Mouse (Mus musculus) lung, adult 2 months (tissue): Measurements from ENCODE around the gene Med19.

ENCODE experiments used
- CTCF ChIP-seq: fragments of 200-500 bp; IDR thresholded peaks from 2 replicates; pipeline ENCODE4 v1.5.1; 2011; ENCODE audit warnings: mild to moderate bottlenecking, low read length, control low read depth; ENCODE audit not compliant: insufficient read depth
- POLR2A ChIP-seq: fragments of 200-500 bp; IDR thresholded peaks from 2 replicates; pipeline ENCODE4 v1.6.1; 2011; ENCODE audit warnings: low read depth, mild to moderate bottlenecking, control low read depth, low read length, borderline replicate concordance; ENCODE audit errors: extremely low read depth

DNA sequence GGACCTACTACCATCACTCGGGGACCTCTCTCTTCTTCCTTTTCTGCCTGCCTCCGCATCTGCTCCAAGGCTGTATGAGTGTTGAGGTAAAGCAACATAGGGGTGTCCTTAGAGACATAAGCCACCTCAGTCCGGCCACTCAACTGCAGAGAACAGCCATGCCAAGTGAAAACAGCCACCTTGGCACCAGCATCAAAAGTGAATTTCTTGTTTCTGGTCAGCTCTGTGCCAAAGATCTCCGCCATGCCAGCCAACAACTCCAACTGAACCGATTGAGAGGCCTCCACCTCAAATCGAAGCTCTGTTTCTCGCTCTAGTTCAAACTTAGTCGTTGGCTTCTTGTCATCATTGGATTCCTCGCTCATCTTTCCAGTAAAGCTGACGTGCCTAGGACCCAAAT, 47.6 kb downstream of the Med19 start:
- no peak for TF ChIP-seq CTCF
- no peak for TF ChIP-seq POLR2A
